Mouse (Mus musculus) hindlimb bud, embryonic 11.5 days (tissue): ENCODE measurements around the gene Higd1b.

Source experiments
- DNase-seq: peaks from one replicate; pipeline ENCODE4 v3.0.0-alpha.2; 2012; ENCODE audit warnings: low read depth, low spot score; ENCODE audit errors: extremely low spot score

Gene Higd1b

GRCm38 (mm10) chr11:102835549-102835948 is at the start of gene Higd1b:
Gene Higd1b (plus strand): TSS chr11:102835849.
- no peak for DNase-seq

- no peak for DNase-seq
These were observed 47.9 kb upstream of the Higd1b start for GRCm38 (mm10) chr11:102787688-102788177.

- no peak for DNase-seq
These were observed 43.8 kb upstream of the Higd1b start for GRCm38 (mm10) chr11:102791682-102792445.

GRCm38 (mm10) chr11:102794157-102794556 is 41.5 kb upstream of the Higd1b start:
- no peak for DNase-seq

- DNase-seq = no peak
These were observed 32.2 kb upstream of the Higd1b start for GRCm38 (mm10) chr11:102803453-102803852.

GRCm38 (mm10) chr11:102808246-102808645 is 27.4 kb upstream of the Higd1b start:
- no peak for DNase-seq

- DNase-seq = no peak
These were observed 24.7 kb upstream of the Higd1b start for GRCm38 (mm10) chr11:102810721-102811485.

- DNase-seq = no peak
These were observed 20.8 kb upstream of the Higd1b start for GRCm38 (mm10) chr11:102814881-102815280.

- no peak for DNase-seq
These were observed 17.3 kb upstream of the Higd1b start for GRCm38 (mm10) chr11:102818121-102819020.

- peak; percentile 89 for DNase-seq
These were observed 16.4 kb upstream of the Higd1b start, which contains the start of gene Gjc1 for GRCm38 (mm10) chr11:102819021-102819782. Gene Gjc1 (minus strand): TSS chr11:102819700.

- no peak for DNase-seq
These were observed 15.8 kb upstream of the Higd1b start for GRCm38 (mm10) chr11:102819783-102820385.

- DNase-seq = no peak
These were observed 15.2 kb upstream of the Higd1b start for GRCm38 (mm10) chr11:102820432-102820831.

GRCm38 (mm10) chr11:102821231-102821630 is 14.4 kb upstream of the Higd1b start:
- no peak for DNase-seq

GRCm38 (mm10) chr11:102826476-102826875 is 9.2 kb upstream of the Higd1b start:
- no peak for DNase-seq

GRCm38 (mm10) chr11:102827097-102827496 is 8.6 kb upstream of the Higd1b start:
- DNase-seq = no peak

GRCm38 (mm10) chr11:102830276-102830675 is 5.4 kb upstream of the Higd1b start:
- DNase-seq = no peak

GRCm38 (mm10) chr11:102832700-102833297 is 2.9 kb upstream of the Higd1b start:
- DNase-seq = no peak

- no peak for DNase-seq
These were observed 1.4 kb upstream of the Higd1b start for GRCm38 (mm10) chr11:102834219-102834618.

- DNase-seq = no peak
These were observed 497 bp downstream of the Higd1b start for GRCm38 (mm10) chr11:102836146-102836545.
